Mouse (Mus musculus) myocyte (in vitro differentiated cells): ENCODE data around the gene Gad2. TPM values are rescaled to one million over a fixed set of nuclear protein-coding genes. Genes with fewer than 3 reads are reported as not detected.

Experiments used
- H3K27me3 ChIP-seq: one replicate; pipeline ENCODE4 v1.6.1; 2011; ENCODE audit not compliant: control insufficient read depth, insufficient read depth, insufficient read length
- H3K36me3 ChIP-seq: one replicate; pipeline ENCODE4 v1.6.1; 2011; ENCODE audit not compliant: control insufficient read depth, insufficient read depth
- H3K4me2 ChIP-seq: one replicate; pipeline ENCODE4 v1.6.1; 2011; ENCODE audit warnings: low read depth, control low read depth
- H3K4me3 ChIP-seq: one replicate; pipeline ENCODE4 v1.5.1; 2011; ENCODE audit warnings: mild to moderate bottlenecking, control low read depth, moderate library complexity
- H3K79me2 ChIP-seq: one replicate; pipeline ENCODE4 v1.6.1; 2011; ENCODE audit not compliant: control insufficient read depth, insufficient read depth
- H3ac ChIP-seq: one replicate; pipeline ENCODE4 v1.6.1; 2011; ENCODE audit not compliant: control insufficient read depth, insufficient read length
- CEBPB ChIP-seq: IDR thresholded peaks from 2 replicates; pipeline ENCODE4 v1.6.1; 2011; ENCODE audit warnings: mild to moderate bottlenecking, moderate library complexity; ENCODE audit not compliant: poor library complexity, insufficient read depth, severe bottlenecking
- E2F4 ChIP-seq: IDR thresholded peaks from one replicate; pipeline ENCODE4 v1.6.1; 2011; ENCODE audit warnings: mild to moderate bottlenecking, control low read depth, moderate library complexity; ENCODE audit not compliant: insufficient read depth
- MAX ChIP-seq: IDR thresholded peaks from one replicate; pipeline ENCODE4 v1.6.1; 2011; ENCODE audit warnings: low read depth, mild to moderate bottlenecking, control low read depth
- MYOD1 ChIP-seq, 3 experiments: IDR thresholded peaks; one replicate each; pipeline ENCODE4 v1.6.1; 2011; ENCODE audit warnings: control low read depth in 2 of 3, low read depth in 2 of 3, mild to moderate bottlenecking in 2 of 3, moderate library complexity in 1 of 3; ENCODE audit not compliant: insufficient read length in 2 of 3, control insufficient read depth in 1 of 3
- MYOG ChIP-seq, 3 experiments: IDR thresholded peaks; one replicate each; pipeline ENCODE4 v1.6.1; 2011; ENCODE audit warnings: control low read depth in 2 of 3, low read depth in 2 of 3, mild to moderate bottlenecking in 2 of 3; ENCODE audit not compliant: insufficient read length in 2 of 3, control insufficient read depth in 1 of 3, insufficient read depth in 1 of 3
- POLR2A ChIP-seq: IDR thresholded peaks from one replicate; pipeline ENCODE4 v1.6.1; 2011; ENCODE audit warnings: low read depth, mild to moderate bottlenecking, control low read depth, moderate library complexity; ENCODE audit not compliant: insufficient read length
- POLR2AphosphoS2 ChIP-seq: IDR thresholded peaks from one replicate; pipeline ENCODE4 v1.6.1; 2011; ENCODE audit warnings: low read depth, control low read depth; ENCODE audit not compliant: insufficient read length
- REST ChIP-seq: IDR thresholded peaks from one replicate; pipeline ENCODE4 v1.6.1; 2011; ENCODE audit warnings: mild to moderate bottlenecking, control low read depth, moderate library complexity; ENCODE audit not compliant: insufficient read depth, insufficient read length
- SRF ChIP-seq: IDR thresholded peaks from one replicate; pipeline ENCODE4 v1.6.1; 2011; ENCODE audit warnings: low read depth; ENCODE audit not compliant: control insufficient read depth, insufficient read length
- TCF12 ChIP-seq: IDR thresholded peaks from one replicate; pipeline ENCODE4 v1.6.1; 2011; ENCODE audit warnings: mild to moderate bottlenecking, control low read depth; ENCODE audit not compliant: poor library complexity, insufficient read depth, severe bottlenecking
- TCF3 ChIP-seq: IDR thresholded peaks from one replicate; pipeline ENCODE4 v1.6.1; 2011; ENCODE audit warnings: low read depth, control low read depth; ENCODE audit not compliant: insufficient read length
- USF1 ChIP-seq: IDR thresholded peaks from one replicate; pipeline ENCODE4 v1.6.1; 2011; ENCODE audit warnings: low read depth, mild to moderate bottlenecking, control low read depth, moderate library complexity
- polyA plus RNA-seq: library from polyadenylated mRNA; unstranded; fragments of >200 nt; fragmentation: generic; extraction: Trizol; gene quantifications from one replicate; pipeline ENCODE4 v1.2.1, GENCODE M21; 2012; ENCODE audit warnings: missing spikeins

Gad2 gene
- polyA plus RNA-seq, 1 experiment, result not detected

GRCm38 (mm10) chr2:22723927-22724534, 102.0 kb downstream of the Gad2 start:
- TF ChIP-seq CEBPB (no peak), REST (no peak), TCF3 (no peak), MAX (no peak), MYOD1 (IDR thresholded peaks at IDR 0.05; ENCODE audit: control insufficient read depth in 1 of 3, insufficient read length in 2 of 3, low read depth in 2 of 3) (no peak), USF1 (no peak), POLR2A (no peak), POLR2AphosphoS2 (no peak), MYOG (IDR thresholded peaks at IDR 0.05; ENCODE audit: control insufficient read depth in 1 of 3, insufficient read depth in 1 of 3, insufficient read length in 2 of 3, low read depth in 2 of 3) (no peak), TCF12 (no peak)
- H3K79me2 ChIP-seq, result no peaks in the 10 kb centered on the region
- no peak overlapping the region for H3ac ChIP-seq
- peak overlapping the region; percentile 41 for H3K4me2 ChIP-seq
- no peak overlapping the region for H3K4me3 ChIP-seq
- no peaks in the 10 kb centered on the region for H3K36me3 ChIP-seq
- H3K27me3 ChIP-seq, result no peaks in the 10 kb centered on the region

GRCm38 (mm10) chr2:22727113-22727512, 105.1 kb downstream of the Gad2 start:
- Histone ChIP-seq H3K27me3 (no peaks in the 10 kb centered on the region), H3K4me2 (no peak overlapping the region), H3K4me3 (no peak overlapping the region), H3K36me3 (no peaks in the 10 kb centered on the region), H3ac (no peak overlapping the region), H3K79me2 (no peaks in the 10 kb centered on the region)
- TF ChIP-seq USF1 (no peak), MAX (no peak), E2F4 (no peak), SRF (no peak), CEBPB (no peak), TCF3 (no peak), POLR2A (no peak), TCF12 (no peak), MYOD1 (IDR thresholded peaks at IDR 0.05; ENCODE audit: control insufficient read depth in 1 of 3, insufficient read length in 2 of 3, low read depth in 2 of 3) (no peak), POLR2AphosphoS2 (no peak), REST (no peak), MYOG (IDR thresholded peaks at IDR 0.05; ENCODE audit: control insufficient read depth in 1 of 3, insufficient read depth in 1 of 3, insufficient read length in 2 of 3, low read depth in 2 of 3) (no peak)

GRCm38 (mm10) chr2:22736134-22736533, 114.1 kb downstream of the Gad2 start:
- H3K27me3 ChIP-seq, result no peaks in the 10 kb centered on the region
- H3K4me2 ChIP-seq, result no peak overlapping the region
- H3ac ChIP-seq, result no peak overlapping the region
- no peaks in the 10 kb centered on the region for H3K36me3 ChIP-seq
- no peaks in the 10 kb centered on the region for H3K79me2 ChIP-seq
- no peak overlapping the region for H3K4me3 ChIP-seq
- TF ChIP-seq E2F4, result no peak
- no peak for TF ChIP-seq CEBPB
- no peak for TF ChIP-seq MAX
- peak; percentile 24 for TF ChIP-seq USF1
- TF ChIP-seq MYOD1 (IDR thresholded peaks at IDR 0.05; ENCODE audit: control insufficient read depth in 1 of 3, insufficient read length in 2 of 3, low read depth in 2 of 3), result peak; percentile 34 to 71 (median 61)
- peak in 1 of 3 experiments; percentile 42 for TF ChIP-seq MYOG (IDR thresholded peaks at IDR 0.05; ENCODE audit: control insufficient read depth in 1 of 3, insufficient read depth in 1 of 3, insufficient read length in 2 of 3, low read depth in 2 of 3)

DNA sequence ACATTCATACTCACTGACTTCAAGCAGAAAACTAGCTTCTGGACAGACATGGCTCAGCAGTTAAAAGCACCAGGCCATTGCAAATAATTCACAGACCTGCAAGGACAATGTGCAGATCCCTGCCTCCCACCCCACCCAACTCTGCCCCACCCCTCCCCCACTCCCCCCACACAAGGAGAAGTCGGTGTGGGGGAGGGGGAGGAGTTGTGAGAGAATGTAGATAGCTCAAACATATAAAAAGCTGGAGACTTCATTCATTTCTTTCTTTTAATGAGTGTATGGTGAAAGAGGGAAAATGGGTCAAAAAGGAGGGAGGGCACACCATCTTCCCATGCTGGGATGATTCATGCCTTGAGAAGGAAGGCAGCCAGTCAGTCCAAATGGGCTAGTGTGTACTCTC, 117.4 kb downstream of the Gad2 start:
- Histone ChIP-seq H3K4me2 (no peak overlapping the region), H3K4me3 (no peak overlapping the region), H3ac (no peak overlapping the region), H3K27me3 (no peaks in the 10 kb centered on the region), H3K36me3 (no peaks in the 10 kb centered on the region), H3K79me2 (no peaks in the 10 kb centered on the region)
- TF ChIP-seq TCF3, result no peak
- TF ChIP-seq REST, result no peak
- no peak for TF ChIP-seq POLR2A
- no peak for TF ChIP-seq POLR2AphosphoS2

DNA sequence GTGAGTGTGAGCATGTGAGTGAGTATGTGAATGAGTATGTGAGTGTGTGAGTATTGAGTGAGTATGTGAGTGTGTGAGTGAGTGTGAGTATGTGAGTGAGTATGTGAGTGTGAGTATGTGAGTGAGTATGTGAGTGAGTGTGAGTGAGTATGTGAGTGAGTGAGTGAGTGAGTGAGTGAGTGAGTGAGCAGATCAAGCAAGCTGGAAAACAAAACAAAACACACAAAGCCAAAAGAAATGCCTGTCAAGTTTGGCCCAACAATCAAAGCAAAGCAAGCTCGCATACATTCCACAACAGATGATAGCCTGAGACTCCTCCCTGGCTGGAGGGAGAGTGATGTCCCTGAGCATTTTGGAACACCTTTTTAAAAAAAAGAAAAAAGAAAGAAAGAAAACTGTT, 118.4 kb downstream of the Gad2 start:
- TF ChIP-seq POLR2AphosphoS2 (no peak), MYOD1 (IDR thresholded peaks at IDR 0.05; ENCODE audit: control insufficient read depth in 1 of 3, insufficient read length in 2 of 3, low read depth in 2 of 3) (no peak), E2F4 (no peak)
- Histone ChIP-seq H3K27me3 (no peaks in the 10 kb centered on the region), H3K79me2 (no peaks in the 10 kb centered on the region)

More for the DNA sequence above, 118.4 kb downstream of the Gad2 start:
- Histone ChIP-seq H3K36me3 (no peaks in the 10 kb centered on the region), H3K4me3 (no peak overlapping the region), H3ac (no peak overlapping the region), H3K4me2 (no peak overlapping the region)
